Mouse (Mus musculus): ENCODE results near the gene Tmem175. TPM values are rescaled to one million over a fixed set of nuclear protein-coding genes. Genes with fewer than 3 reads are reported as not detected.
A peak's percentile ranks its signal among the peaks of the same experiment; 100 is the strongest.

The Tmem175 gene
- polyA plus RNA-seq, 1 experiment, result 7.2 TPM

GRCm38 (mm10) chr5:108647820-108648465 lies 18.4 kb downstream of the Tmem175 start:
- Histone ChIP-seq H3K4me1 (ENCODE audit: control insufficient read depth, insufficient read depth, low read length) (no peaks in the 10 kb centered on the region), H3K4me3 (replicated peaks; ENCODE audit: control insufficient read depth, low read depth, low read length) (no peak overlapping the region), H3K27ac (ENCODE audit: control insufficient read depth, insufficient read depth, low read depth, low read length, poor library complexity) (no peak overlapping the region)
- TF ChIP-seq POLR2A (IDR thresholded peaks at IDR 0.05; ENCODE audit: borderline replicate concordance, control insufficient read depth, low read depth, low read length) (no peak), CTCF (IDR thresholded peaks at IDR 0.05; ENCODE audit: control insufficient read depth, insufficient read depth, low read length) (no peak)
- WGBS, result 84% methylated on average over 2 of the region's 2 CpGs

DNA sequence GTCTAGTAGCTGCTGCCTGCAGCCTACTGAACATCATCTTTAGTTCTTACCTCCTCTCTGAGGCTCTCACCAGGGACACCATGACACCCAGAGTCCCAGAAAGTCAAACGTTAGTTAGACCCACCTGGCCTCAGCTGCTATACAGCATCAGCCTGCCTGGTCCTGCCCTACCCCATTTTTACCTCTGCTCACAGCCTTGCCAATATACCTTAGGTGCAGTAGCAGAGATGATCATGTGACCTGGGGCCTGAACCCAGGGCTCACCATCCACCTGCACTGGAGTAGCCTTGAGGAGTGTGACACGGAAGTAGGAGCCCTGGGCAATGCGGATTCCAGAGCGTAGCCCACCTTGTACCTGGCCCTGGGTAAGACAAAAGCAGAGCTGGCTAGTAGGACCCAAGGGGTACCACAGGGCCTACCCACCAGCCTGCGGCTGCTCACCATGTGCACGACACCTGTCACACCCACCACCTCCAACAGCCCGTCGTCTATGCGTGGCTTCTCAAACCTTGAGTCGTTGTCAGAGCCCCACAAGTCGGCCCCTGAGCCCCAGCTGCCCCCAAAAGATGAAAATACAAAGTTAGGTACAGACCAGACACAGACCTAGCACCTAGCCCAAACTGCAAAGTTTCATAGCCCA lies 19.5 kb downstream of the Tmem175 start:
- TF ChIP-seq CTCF (IDR thresholded peaks at IDR 0.05; ENCODE audit: control insufficient read depth, insufficient read depth, low read length) (no peak), POLR2A (IDR thresholded peaks at IDR 0.05; ENCODE audit: borderline replicate concordance, control insufficient read depth, low read depth, low read length) (no peak)
- H3K4me1 ChIP-seq (ENCODE audit: control insufficient read depth, insufficient read depth, low read length), result no peaks in the 10 kb centered on the region
- H3K27ac ChIP-seq (ENCODE audit: control insufficient read depth, insufficient read depth, low read depth, low read length, poor library complexity), result no peak overlapping the region
- H3K4me3 ChIP-seq (replicated peaks; ENCODE audit: control insufficient read depth, low read depth, low read length), result no peak overlapping the region
- WGBS, result 89% methylated on average over 11 of the region's 11 CpGs

- Histone ChIP-seq H3K4me1 (ENCODE audit: control insufficient read depth, insufficient read depth, low read length) (no peaks in the 10 kb centered on the region), H3K27ac (ENCODE audit: control insufficient read depth, insufficient read depth, low read depth, low read length, poor library complexity) (no peak overlapping the region), H3K4me3 (replicated peaks; ENCODE audit: control insufficient read depth, low read depth, low read length) (no peak overlapping the region)
- TF ChIP-seq POLR2A (IDR thresholded peaks at IDR 0.05; ENCODE audit: borderline replicate concordance, control insufficient read depth, low read depth, low read length) (no peak), CTCF (IDR thresholded peaks at IDR 0.05; ENCODE audit: control insufficient read depth, insufficient read depth, low read length) (no peak)
- WGBS, result 82% methylated on average over 7 of the region's 7 CpGs
These were observed 20.8 kb downstream of the Tmem175 start for GRCm38 (mm10) chr5:108650341-108650740.

GRCm38 (mm10) chr5:108651136-108651720 lies 21.7 kb downstream of the Tmem175 start:
- no peak overlapping the region for H3K27ac ChIP-seq (ENCODE audit: control insufficient read depth, insufficient read depth, low read depth, low read length, poor library complexity)
- no peak for TF ChIP-seq POLR2A (IDR thresholded peaks at IDR 0.05; ENCODE audit: borderline replicate concordance, control insufficient read depth, low read depth, low read length)
- no peak for TF ChIP-seq CTCF (IDR thresholded peaks at IDR 0.05; ENCODE audit: control insufficient read depth, insufficient read depth, low read length)
- 78% methylated on average over 5 of the region's 5 CpGs for WGBS
- no peaks in the 10 kb centered on the region for H3K4me1 ChIP-seq (ENCODE audit: control insufficient read depth, insufficient read depth, low read length)
- H3K4me3 ChIP-seq (replicated peaks; ENCODE audit: control insufficient read depth, low read depth, low read length), result no peak overlapping the region

- Histone ChIP-seq H3K4me3 (replicated peaks; ENCODE audit: control insufficient read depth, low read depth, low read length) (no peak overlapping the region), H3K4me1 (ENCODE audit: control insufficient read depth, insufficient read depth, low read length) (no peaks in the 10 kb centered on the region), H3K27ac (ENCODE audit: control insufficient read depth, insufficient read depth, low read depth, low read length, poor library complexity) (no peak overlapping the region)
- WGBS, result 64% methylated on average over 1 of the region's 1 CpGs
- TF ChIP-seq CTCF (IDR thresholded peaks at IDR 0.05; ENCODE audit: control insufficient read depth, insufficient read depth, low read length), result peak; percentile 54; the same call in 1 of the 2 replicates
- TF ChIP-seq POLR2A (IDR thresholded peaks at IDR 0.05; ENCODE audit: borderline replicate concordance, control insufficient read depth, low read depth, low read length), result no peak
These were observed 22.3 kb downstream of the Tmem175 start for GRCm38 (mm10) chr5:108651823-108652222.

- H3K27ac ChIP-seq (ENCODE audit: control insufficient read depth, insufficient read depth, low read depth, low read length, poor library complexity), result no peak overlapping the region
- no peak overlapping the region for H3K4me3 ChIP-seq (replicated peaks; ENCODE audit: control insufficient read depth, low read depth, low read length)
- WGBS, result 88% methylated on average over 6 of the region's 6 CpGs
- TF ChIP-seq CTCF (IDR thresholded peaks at IDR 0.05; ENCODE audit: control insufficient read depth, insufficient read depth, low read length), result no peak
- TF ChIP-seq POLR2A (IDR thresholded peaks at IDR 0.05; ENCODE audit: borderline replicate concordance, control insufficient read depth, low read depth, low read length), result no peak
- no peaks in the 10 kb centered on the region for H3K4me1 ChIP-seq (ENCODE audit: control insufficient read depth, insufficient read depth, low read length)
These were observed 23.8 kb downstream of the Tmem175 start for GRCm38 (mm10) chr5:108653341-108653740.

GRCm38 (mm10) chr5:108654444-108654990 lies 24.9 kb downstream of the Tmem175 start:
- no peak overlapping the region for H3K27ac ChIP-seq (ENCODE audit: control insufficient read depth, insufficient read depth, low read depth, low read length, poor library complexity)
- no peak overlapping the region for H3K4me3 ChIP-seq (replicated peaks; ENCODE audit: control insufficient read depth, low read depth, low read length)
- peaks cover 2% of the 10 kb centered on the region; the same call in 1 of the 2 replicates for H3K4me1 ChIP-seq (ENCODE audit: control insufficient read depth, insufficient read depth, low read length)
- WGBS, result 92% methylated on average over 10 of the region's 10 CpGs
- TF ChIP-seq POLR2A (IDR thresholded peaks at IDR 0.05; ENCODE audit: borderline replicate concordance, control insufficient read depth, low read depth, low read length), result no peak
- no peak for TF ChIP-seq CTCF (IDR thresholded peaks at IDR 0.05; ENCODE audit: control insufficient read depth, insufficient read depth, low read length)

- H3K27ac ChIP-seq (ENCODE audit: control insufficient read depth, insufficient read depth, low read depth, low read length, poor library complexity), result no peak overlapping the region
- peaks cover 6% of the 10 kb centered on the region for H3K4me1 ChIP-seq (ENCODE audit: control insufficient read depth, insufficient read depth, low read length)
- H3K4me3 ChIP-seq (replicated peaks; ENCODE audit: control insufficient read depth, low read depth, low read length), result no peak overlapping the region
- TF ChIP-seq CTCF (IDR thresholded peaks at IDR 0.05; ENCODE audit: control insufficient read depth, insufficient read depth, low read length), result no peak
- no peak for TF ChIP-seq POLR2A (IDR thresholded peaks at IDR 0.05; ENCODE audit: borderline replicate concordance, control insufficient read depth, low read depth, low read length)
- WGBS, result 88% methylated on average over 9 of the region's 9 CpGs
These were observed 25.8 kb downstream of the Tmem175 start for GRCm38 (mm10) chr5:108655381-108655780.

Measured in bone marrow, adult 2 months (tissue).